Mouse (Mus musculus): Measurements from ENCODE around the gene Ebp. TPM values are rescaled to one million over a fixed set of nuclear protein-coding genes. Genes with fewer than 3 reads are reported as not detected.

Gene Ebp
- polyA plus RNA-seq, 1 experiment from 2014 or later = 81.1 TPM

GRCm38 (mm10) chrX:8211490-8212207, 18.3 kb upstream of the Ebp start:
- ATAC-seq (ENCODE audit: insufficient read depth) = no peak
- Histone ChIP-seq H3K4me2 (no peak overlapping the region), H3K36me3 (replicated peaks) (no peaks in the 10 kb centered on the region), H3K9ac (no peak overlapping the region), H3K9me3 (replicated peaks) (no peaks in the 10 kb centered on the region), H3K4me1 (replicated peaks) (peaks cover 2% of the 10 kb centered on the region; the same call in 1 of the 2 replicates), H3K27ac (replicated peaks) (no peak overlapping the region), H3K27me3 (peaks cover 6% of the 10 kb centered on the region; the same call in 1 of the 2 replicates), H3K4me3 (replicated peaks) (no peak overlapping the region)
- 43% methylated on average over 7 of the region's 7 CpGs for WGBS (ENCODE audit: insufficient replicate concordance)

DNA sequence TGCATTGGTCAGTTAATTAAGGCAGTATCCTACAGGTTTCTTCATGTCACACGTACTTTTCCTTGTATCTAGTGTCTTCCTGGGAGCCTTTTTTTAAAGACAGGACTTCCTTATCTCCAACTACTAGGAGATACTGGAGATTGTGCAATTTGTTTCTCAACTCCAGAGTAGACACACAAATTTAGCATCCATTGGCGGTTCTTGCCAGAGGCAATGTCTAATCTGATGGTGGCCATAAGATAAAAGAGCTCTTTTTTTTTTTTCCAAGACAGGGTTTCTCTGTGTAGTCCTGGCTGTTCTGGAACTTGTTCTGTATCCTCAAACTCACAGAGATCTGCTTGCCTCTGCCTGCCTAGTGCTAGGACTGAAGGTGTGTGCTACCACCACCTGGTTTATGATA, 16.4 kb upstream of the Ebp start:
- WGBS (ENCODE audit: insufficient replicate concordance) = 32% methylated on average over 2 of the region's 2 CpGs
- Histone ChIP-seq H3K9ac (no peak overlapping the region), H3K4me2 (no peak overlapping the region), H3K9me3 (replicated peaks) (no peaks in the 10 kb centered on the region), H3K36me3 (replicated peaks) (no peaks in the 10 kb centered on the region), H3K4me1 (replicated peaks) (peaks cover 9% of the 10 kb centered on the region; the same call in 1 of the 2 replicates), H3K27ac (replicated peaks) (no peak overlapping the region), H3K4me3 (replicated peaks) (no peak overlapping the region), H3K27me3 (peaks cover 20% of the 10 kb centered on the region)
- ATAC-seq (ENCODE audit: insufficient read depth) = no peak

DNA sequence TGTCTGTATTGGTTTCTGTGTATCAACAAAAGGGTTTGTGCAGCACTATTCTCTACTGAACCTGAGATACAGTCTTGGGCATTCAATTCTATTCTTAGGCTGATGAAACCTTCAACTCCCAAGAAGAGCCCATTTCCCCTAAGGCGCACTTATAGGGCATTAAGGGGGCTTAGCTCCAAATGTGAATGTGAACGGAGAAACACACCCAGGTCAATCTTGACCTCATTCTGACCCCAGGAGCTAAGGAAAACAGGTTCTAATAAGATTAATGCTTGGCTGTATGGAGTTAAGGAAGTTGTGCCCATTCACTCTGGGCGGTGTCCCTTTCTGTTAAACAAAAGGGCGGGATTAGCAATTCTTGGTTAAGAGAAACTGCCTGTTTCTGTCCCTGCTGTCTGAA, 13.9 kb upstream of the Ebp start:
- H3K4me1 ChIP-seq (replicated peaks) = peaks cover 9% of the 10 kb centered on the region; the same call in 1 of the 2 replicates
- H3K9ac ChIP-seq = no peak overlapping the region
- 24% methylated on average over 4 of the region's 4 CpGs for WGBS (ENCODE audit: insufficient replicate concordance)
- H3K27ac ChIP-seq (replicated peaks) = no peak overlapping the region
- H3K27me3 ChIP-seq = peaks cover 20% of the 10 kb centered on the region
- H3K36me3 ChIP-seq (replicated peaks) = no peaks in the 10 kb centered on the region
- ATAC-seq (ENCODE audit: insufficient read depth) = no peak
- no peaks in the 10 kb centered on the region for H3K9me3 ChIP-seq (replicated peaks)
- H3K4me2 ChIP-seq = peak overlapping the region; percentile 73
- no peak overlapping the region for H3K4me3 ChIP-seq (replicated peaks)

DNA sequence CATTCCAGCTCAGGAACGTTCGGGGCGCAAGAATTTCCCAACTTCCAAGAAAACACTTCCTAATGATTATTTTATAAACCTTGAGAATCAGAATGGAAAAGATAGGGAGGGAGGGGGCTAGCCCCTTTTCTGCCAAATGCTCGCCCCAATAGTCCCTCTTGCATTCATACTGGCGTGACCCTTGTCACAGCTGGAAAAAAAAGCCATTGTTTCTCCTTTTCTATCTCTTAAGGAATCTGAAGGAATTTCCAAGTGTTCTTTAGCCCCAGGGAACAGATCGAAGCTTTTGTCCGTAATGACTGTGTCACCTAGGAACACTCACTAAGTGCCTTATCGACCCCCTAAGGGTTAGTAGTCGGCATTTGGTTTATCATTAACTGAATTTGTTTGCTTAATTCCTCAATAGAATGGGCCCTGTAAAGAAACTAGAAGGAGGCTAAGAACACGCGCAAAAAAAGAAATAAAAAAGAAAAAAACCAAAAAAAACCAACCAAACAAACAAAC, 13.4 kb upstream of the Ebp start:
- Histone ChIP-seq H3K27ac (replicated peaks) (no peak overlapping the region), H3K4me2 (peak overlapping the region; percentile 73), H3K9me3 (replicated peaks) (no peaks in the 10 kb centered on the region), H3K36me3 (replicated peaks) (no peaks in the 10 kb centered on the region), H3K9ac (no peak overlapping the region), H3K4me3 (replicated peaks) (peak overlapping the region; percentile 50), H3K27me3 (peaks cover 20% of the 10 kb centered on the region), H3K4me1 (replicated peaks) (peaks cover 9% of the 10 kb centered on the region; the same call in 1 of the 2 replicates)
- no peak for ATAC-seq (ENCODE audit: insufficient read depth)
- 17% methylated on average over 11 of the region's 11 CpGs for WGBS (ENCODE audit: insufficient replicate concordance)

GRCm38 (mm10) chrX:8206015-8206693, 12.8 kb upstream of the Ebp start, which contains the start of gene Porcn:
TSS of gene Porcn (minus strand) at chrX:8206525.
- no peaks in the 10 kb centered on the region for H3K36me3 ChIP-seq (replicated peaks)
- peaks cover 20% of the 10 kb centered on the region for H3K27me3 ChIP-seq
- ATAC-seq (ENCODE audit: insufficient read depth) = peak; percentile 88
- no peak within 1 kb of the TSS for H3K27ac ChIP-seq (replicated peaks)
- H3K4me1 ChIP-seq (replicated peaks) = peaks cover 9% of the 10 kb centered on the region; the same call in 1 of the 2 replicates
- peak within 1 kb of the TSS; percentile 73 for H3K4me2 ChIP-seq
- peak within 1 kb of the TSS; percentile 50 for H3K4me3 ChIP-seq (replicated peaks)
- 12% methylated on average over 46 of the region's 46 CpGs for WGBS (ENCODE audit: insufficient replicate concordance)
- no peaks in the 10 kb centered on the region for H3K9me3 ChIP-seq (replicated peaks)
- H3K9ac ChIP-seq = no peak within 1 kb of the TSS

DNA sequence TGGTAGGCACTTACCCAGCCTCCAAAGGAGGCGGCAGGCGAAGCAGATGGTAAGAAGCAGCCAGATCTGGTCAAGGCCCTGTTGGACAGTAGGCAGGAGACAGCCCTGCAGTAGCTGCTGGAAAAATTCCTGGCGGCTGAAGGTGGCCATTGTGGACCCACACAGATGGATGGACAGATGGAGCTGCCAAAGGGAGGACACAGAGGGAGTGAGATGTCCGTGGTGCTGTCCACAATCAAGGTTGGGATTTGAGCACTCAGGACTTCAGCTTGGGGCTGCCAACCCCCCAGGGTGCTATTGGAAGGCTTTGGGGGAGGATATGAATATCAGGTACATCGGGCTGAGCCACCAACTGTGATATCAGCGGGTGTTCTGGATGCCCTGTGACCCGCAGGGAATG, 12.2 kb upstream of the Ebp start:
- Histone ChIP-seq H3K27ac (replicated peaks) (no peak overlapping the region), H3K9ac (no peak overlapping the region), H3K27me3 (peaks cover 20% of the 10 kb centered on the region), H3K4me3 (replicated peaks) (peak overlapping the region; percentile 50; the same call in 1 of the 2 replicates), H3K4me2 (peak overlapping the region; percentile 73), H3K36me3 (replicated peaks) (no peaks in the 10 kb centered on the region), H3K4me1 (replicated peaks) (peaks cover 9% of the 10 kb centered on the region; the same call in 1 of the 2 replicates), H3K9me3 (replicated peaks) (no peaks in the 10 kb centered on the region)
- ATAC-seq (ENCODE audit: insufficient read depth) = no peak
- WGBS (ENCODE audit: insufficient replicate concordance) = 37% methylated on average over 7 of the region's 7 CpGs

- no peaks in the 10 kb centered on the region for H3K36me3 ChIP-seq (replicated peaks)
- no peak overlapping the region for H3K4me3 ChIP-seq (replicated peaks)
- no peak overlapping the region for H3K4me2 ChIP-seq
- H3K27me3 ChIP-seq = peaks cover 20% of the 10 kb centered on the region
- ATAC-seq (ENCODE audit: insufficient read depth) = no peak
- no peak overlapping the region for H3K27ac ChIP-seq (replicated peaks)
- H3K9ac ChIP-seq = no peak overlapping the region
- 54% methylated on average over 4 of the region's 4 CpGs for WGBS (ENCODE audit: insufficient replicate concordance)
- H3K9me3 ChIP-seq (replicated peaks) = no peaks in the 10 kb centered on the region
- H3K4me1 ChIP-seq (replicated peaks) = peaks cover 9% of the 10 kb centered on the region; the same call in 1 of the 2 replicates
Observed at GRCm38 (mm10) chrX:8205088-8205487, 11.8 kb upstream of the Ebp start.

- peaks cover 9% of the 10 kb centered on the region; the same call in 1 of the 2 replicates for H3K4me1 ChIP-seq (replicated peaks)
- no peaks in the 10 kb centered on the region for H3K36me3 ChIP-seq (replicated peaks)
- H3K9ac ChIP-seq = no peak overlapping the region
- no peaks in the 10 kb centered on the region for H3K9me3 ChIP-seq (replicated peaks)
- ATAC-seq (ENCODE audit: insufficient read depth) = no peak
- H3K27me3 ChIP-seq = peaks cover 20% of the 10 kb centered on the region
- WGBS (ENCODE audit: insufficient replicate concordance) = 68% methylated on average over 10 of the region's 10 CpGs
- no peak overlapping the region for H3K27ac ChIP-seq (replicated peaks)
- no peak overlapping the region for H3K4me2 ChIP-seq
- H3K4me3 ChIP-seq (replicated peaks) = no peak overlapping the region
Observed at GRCm38 (mm10) chrX:8204076-8204475, 10.8 kb upstream of the Ebp start.

GRCm38 (mm10) chrX:8203105-8203504, 9.8 kb upstream of the Ebp start:
- Histone ChIP-seq H3K4me2 (no peak overlapping the region), H3K9ac (no peak overlapping the region), H3K4me1 (replicated peaks) (peaks cover 9% of the 10 kb centered on the region; the same call in 1 of the 2 replicates), H3K27me3 (peaks cover 20% of the 10 kb centered on the region), H3K9me3 (replicated peaks) (no peaks in the 10 kb centered on the region), H3K36me3 (replicated peaks) (no peaks in the 10 kb centered on the region), H3K4me3 (replicated peaks) (no peak overlapping the region), H3K27ac (replicated peaks) (no peak overlapping the region)
- no peak for ATAC-seq (ENCODE audit: insufficient read depth)
- 69% methylated on average over 14 of the region's 14 CpGs for WGBS (ENCODE audit: insufficient replicate concordance)

GRCm38 (mm10) chrX:8192640-8193418, 483 bp downstream of the Ebp start:
- WGBS (ENCODE audit: insufficient replicate concordance) = 7% methylated on average over 38 of the region's 38 CpGs
- peak overlapping the region; percentile 75 for H3K9ac ChIP-seq
- H3K9me3 ChIP-seq (replicated peaks) = no peaks in the 10 kb centered on the region
- H3K27ac ChIP-seq (replicated peaks) = peak overlapping the region; percentile 84
- H3K4me1 ChIP-seq (replicated peaks) = peaks cover 9% of the 10 kb centered on the region
- ATAC-seq (ENCODE audit: insufficient read depth) = peak; percentile 99
- H3K36me3 ChIP-seq (replicated peaks) = peaks cover 4% of the 10 kb centered on the region; the same call in 1 of the 2 replicates
- H3K27me3 ChIP-seq = no peaks in the 10 kb centered on the region
- peak overlapping the region; percentile 72 for H3K4me3 ChIP-seq (replicated peaks)
- H3K4me2 ChIP-seq = peak overlapping the region; percentile 78
